Mouse (Mus musculus) G1E-ER4 (cell line): Measurements from ENCODE around the gene Fdxr. TPM values are rescaled to one million over a fixed set of nuclear protein-coding genes. Genes with fewer than 3 reads are reported as not detected.

ENCODE experiments used
- GATA1 ChIP-seq: IDR thresholded peaks from one replicate; pipeline ENCODE4 v1.8.0; 2012; ENCODE audit warnings: low read length, inconsistent platforms
- polyA plus RNA-seq: library from polyadenylated mRNA; stranded (reverse); fragments of >175 nt; gene quantifications from 2 replicates; pipeline ENCODE4 v1.2.3, GENCODE M21; 2012

Fdxr gene
- polyA plus RNA-seq, 1 experiment, result 49.9 TPM

DNA sequence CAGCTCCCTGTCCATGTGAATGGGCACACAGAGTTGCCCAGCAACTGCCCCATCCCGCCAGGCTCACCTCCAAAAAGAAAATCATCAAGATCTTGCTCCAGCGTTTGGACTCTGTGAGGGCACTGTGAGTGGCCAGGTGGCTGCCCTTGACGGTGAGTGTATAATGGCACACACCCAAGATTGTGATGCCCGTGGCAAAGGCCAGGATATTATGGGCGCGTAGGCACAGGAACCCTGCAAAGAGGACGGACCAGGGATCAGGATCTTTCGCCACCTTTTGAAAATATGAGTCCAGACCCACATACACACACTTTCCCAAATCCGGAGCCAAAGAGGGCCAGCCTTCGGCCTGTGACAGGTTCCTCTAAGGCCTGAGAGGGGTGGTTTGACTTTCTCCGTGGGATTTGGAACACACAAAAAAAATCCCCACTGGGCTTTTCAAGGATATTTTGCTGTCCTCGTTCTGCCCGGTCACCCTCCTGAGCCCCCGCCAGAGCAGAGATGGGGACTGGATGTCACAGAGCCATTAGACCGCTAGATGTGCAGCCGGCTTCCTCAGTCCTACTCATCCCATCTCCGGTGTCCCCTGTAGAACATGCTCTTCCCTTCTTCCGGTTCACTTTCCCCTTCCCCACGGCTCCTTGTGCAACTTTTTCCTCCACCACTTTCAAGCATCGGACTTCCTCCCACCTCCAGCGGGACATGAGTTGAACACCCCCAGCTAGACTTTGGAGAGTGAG is 19.8 kb upstream of the Fdxr start:
- TF ChIP-seq GATA1, result no peak

- TF ChIP-seq GATA1, result no peak
These were observed 19.1 kb upstream of the Fdxr start for GRCm38 (mm10) chr11:115295939-115296338.

DNA sequence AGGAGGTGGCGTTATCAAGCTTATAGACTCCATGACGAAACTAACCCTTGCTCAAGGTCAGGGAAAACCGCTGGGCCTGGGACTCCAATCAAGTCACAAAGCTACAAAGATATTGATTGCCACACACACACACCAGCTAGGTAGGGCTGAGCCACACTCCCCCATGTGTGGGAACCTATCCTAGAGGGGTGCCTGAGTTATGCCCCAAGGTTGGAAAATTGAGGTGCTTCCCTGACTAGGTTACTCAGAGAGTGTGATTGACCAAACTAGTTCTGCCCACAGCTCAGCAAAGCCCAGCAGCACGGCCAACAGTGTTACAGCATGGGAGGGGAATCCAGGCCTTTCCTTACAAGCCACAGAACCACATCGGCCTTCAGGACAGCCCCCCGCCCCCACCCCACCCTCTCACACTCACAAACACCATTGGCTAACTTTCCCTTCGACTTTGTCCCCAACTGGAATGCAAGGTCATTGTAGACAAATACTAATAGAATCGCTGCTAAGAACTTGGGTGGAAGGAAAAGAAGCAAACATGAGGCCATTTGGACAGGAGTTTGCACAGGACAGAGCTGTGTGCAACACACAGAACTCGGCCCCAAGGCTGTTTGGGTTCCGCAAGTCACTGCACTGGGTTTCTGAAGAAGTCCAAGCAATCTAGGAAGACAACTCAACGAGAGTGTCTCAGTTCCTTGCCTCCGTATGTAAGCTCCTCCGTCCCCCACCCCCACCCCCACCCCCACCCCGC is 16.0 kb upstream of the Fdxr start:
- TF ChIP-seq GATA1, result no peak

DNA sequence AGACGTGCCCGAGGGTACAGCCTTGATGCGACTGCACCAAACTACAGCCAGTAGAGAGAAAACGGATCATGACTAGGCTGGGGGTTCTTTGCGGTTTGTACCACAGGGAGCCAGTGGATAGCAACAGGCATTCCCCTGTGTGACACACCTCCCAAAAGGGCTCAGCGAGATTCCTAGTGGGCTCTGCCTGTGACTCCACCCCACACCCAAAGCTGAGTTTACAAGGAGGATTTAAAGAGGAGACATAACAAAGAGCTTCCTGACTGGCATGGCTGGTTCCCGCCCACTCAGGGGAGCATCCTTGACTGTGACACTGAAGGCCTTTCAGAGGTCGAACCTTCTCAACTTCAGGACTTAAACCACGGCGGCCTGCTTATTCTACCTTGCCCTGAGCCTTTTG is 14.7 kb upstream of the Fdxr start:
- TF ChIP-seq GATA1, result no peak

DNA sequence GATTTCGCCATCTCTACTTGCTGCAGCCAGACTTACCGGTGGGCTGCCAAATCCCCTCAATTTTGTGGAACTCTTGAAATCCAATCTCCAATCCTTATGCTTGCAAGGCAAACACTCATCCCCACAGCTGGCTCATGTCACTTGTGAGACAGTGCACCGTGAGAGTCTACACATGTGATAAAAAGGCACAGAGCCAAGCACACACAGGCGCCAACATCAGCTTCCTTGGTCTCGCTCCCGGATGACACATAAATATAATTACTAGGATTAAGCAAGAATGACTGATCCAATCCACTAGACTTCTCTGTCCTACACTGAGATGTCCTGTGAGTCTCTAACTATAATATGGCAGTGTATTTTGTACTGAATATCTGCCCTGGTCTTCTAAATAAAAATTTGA is 14.1 kb upstream of the Fdxr start:
- no peak for TF ChIP-seq GATA1

DNA sequence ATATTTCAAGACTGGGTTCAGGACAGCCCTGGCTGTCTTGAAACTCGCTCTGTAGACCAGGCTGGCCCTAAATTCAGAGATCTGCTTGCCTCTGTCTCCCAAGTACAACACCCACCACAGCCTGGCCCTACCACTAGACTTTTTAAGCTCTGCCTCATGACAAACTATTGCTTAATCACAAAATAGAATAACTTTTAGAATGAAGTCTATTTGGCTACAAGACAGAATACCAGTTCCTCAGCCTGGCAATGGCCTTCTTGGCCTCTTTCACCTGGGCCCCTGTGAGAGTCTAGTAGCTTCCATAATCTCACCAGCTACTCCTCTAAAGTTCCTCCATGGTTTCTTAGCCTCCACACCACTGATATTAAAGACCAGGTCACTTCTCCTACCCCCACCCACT is 13.5 kb upstream of the Fdxr start:
- no peak for TF ChIP-seq GATA1

DNA sequence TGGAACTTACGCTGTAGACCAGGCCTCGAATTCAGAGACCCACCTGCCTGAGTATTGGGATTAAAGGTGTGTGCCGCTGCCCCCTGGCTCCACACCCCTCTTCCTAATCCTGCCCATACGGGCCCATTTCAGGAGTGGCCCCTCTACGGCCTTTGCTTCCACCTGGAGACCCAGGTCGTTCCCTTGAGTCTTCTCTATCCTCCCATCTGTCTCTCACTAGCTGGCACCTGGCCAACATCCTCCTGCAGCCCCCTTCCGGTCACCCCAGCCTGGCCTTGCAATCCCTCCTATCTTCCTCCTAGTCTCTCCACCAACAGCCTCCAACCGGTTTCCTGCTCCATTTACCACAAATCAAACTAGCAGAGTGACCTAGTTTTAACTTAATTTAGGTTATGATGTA is 13.0 kb upstream of the Fdxr start:
- TF ChIP-seq GATA1, result no peak

DNA sequence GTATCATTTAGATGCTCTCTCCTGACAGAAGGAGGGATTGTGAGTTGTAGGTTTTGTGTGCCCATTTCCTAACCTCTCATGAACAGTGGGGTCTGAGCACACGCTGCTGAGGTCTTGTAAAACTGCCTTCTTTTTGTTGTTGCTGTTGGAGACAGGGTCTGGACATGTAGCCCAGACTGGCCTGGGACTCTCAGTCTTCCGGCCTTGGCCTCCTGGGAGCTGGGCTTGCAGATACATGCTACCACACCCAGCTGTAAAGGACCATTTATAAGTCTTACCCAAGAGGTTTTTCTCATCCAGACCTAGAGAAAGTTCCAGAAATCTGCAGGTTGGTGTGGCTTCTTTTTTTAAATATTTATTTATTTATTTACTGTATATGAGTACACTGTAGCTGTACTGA is 11.5 kb upstream of the Fdxr start:
- TF ChIP-seq GATA1, result no peak

DNA sequence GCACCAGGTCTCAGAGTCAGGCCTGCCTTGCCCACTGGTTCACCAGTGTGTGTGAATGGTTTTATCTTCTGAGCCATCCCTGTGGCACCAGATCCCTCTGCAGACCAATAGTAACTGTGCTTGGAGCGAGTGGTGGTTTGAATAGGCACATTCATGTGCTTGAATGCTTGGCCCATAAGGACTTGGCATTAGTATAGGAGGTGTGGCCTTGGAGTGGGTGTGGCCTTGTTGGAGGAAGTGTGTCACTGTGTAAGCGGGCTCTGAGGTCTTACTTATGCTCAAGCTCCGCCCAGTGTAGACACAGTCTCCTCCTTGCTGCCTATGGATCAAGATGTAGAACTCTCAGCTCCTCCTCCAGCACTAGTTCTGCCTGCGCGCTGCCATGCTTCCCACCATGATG is 10.5 kb upstream of the Fdxr start:
- TF ChIP-seq GATA1, result no peak

DNA sequence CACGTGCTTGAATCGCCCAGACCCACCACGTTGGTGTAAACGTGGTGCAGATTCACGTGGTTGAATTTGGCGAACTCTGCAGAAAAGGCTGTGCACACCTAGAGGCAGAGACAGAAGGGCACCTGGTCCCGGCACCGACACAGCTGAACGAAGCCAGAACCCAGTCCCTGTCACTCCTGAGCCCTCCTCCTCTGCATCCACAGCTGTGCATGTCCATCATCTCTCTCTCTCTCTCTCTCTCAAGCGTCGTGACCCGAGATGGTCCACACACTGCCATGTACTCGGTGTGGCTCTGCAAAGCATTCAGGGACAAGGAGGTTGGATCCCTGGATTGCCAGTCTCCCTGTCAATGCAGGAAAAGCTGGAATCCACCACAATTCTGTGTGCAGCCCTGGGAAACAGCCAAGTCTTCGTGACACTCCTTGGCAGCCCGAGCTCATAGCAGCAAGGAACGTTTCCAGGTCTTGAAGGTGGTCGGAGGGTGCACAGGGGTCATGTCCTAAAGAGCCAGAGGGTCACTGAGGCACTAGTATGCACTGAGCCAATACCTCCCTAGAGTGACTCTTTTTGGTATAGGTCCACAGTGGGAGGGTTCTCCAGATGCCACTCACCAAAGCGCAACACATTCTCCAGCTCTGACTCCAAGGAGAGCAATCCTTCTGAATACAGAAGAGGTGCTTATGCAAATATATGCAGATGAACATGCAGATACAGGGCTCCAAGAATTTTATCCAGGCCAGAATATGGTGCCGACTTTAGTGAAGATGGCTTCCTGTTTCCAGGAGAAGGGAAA is 9.5 kb upstream of the Fdxr start:
- no peak for TF ChIP-seq GATA1

GRCm38 (mm10) chr11:115285282-115285681 is 8.4 kb upstream of the Fdxr start:
- no peak for TF ChIP-seq GATA1

- no peak for TF ChIP-seq GATA1
These were observed 7.2 kb upstream of the Fdxr start for GRCm38 (mm10) chr11:115283891-115284620.

- TF ChIP-seq GATA1, result no peak
These were observed 6.6 kb upstream of the Fdxr start for GRCm38 (mm10) chr11:115283486-115283765.

DNA sequence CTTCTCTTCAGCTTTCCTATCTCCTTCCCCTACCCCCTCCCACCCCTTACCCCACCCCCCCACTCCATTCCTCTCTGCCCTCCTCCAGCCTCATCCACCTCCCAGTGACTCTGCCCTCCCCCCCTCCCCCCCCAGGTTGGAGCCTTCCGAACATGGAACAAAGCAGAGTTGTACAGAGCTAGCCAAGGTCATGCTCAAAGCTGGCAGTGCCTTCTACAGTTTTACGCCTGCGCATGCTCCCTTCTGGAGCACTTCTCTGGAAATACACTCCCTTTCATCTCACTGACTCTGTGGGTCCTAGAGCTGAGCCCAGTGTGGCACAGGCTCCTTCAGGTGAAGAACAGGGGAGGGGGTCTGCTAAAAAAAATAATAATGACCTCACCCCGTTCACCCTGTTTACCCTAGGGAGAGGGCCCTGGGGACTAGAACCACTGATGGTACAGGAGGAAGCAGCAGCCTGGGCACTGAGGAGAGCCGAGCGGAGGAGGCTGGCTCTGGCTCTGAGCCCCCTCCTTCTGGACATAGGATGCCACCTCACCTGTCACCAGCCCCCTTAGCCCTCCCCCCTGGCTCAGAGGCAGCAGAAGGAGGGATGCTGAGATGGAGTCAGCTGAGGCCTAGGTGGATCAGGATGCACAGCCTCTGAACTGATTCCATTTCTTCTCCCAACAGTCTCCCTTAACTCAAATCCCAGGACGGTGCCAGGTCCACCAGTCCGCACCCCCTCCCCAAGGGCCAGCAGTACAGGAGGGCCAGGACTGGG is 6.1 kb upstream of the Fdxr start:
- TF ChIP-seq GATA1, result no peak

DNA sequence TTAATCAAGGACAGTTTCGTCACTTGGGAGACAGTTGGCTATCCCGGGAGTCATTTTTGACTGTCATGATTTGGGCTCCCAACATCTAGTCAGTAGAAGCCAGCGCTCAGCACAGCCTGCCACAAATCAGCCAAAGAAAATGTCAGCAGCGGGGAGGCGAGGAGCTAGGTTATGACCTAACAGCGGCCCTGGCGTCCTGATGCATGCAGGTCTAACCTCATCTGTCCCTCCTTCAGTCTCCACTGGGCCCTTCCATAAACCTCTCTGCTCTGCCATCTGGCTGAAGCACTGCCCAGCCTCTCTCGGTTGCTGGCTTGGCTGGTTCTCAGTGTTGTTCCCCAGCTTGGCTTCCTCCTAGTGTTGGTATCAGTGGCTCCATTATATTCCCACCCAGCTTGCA is 5.4 kb upstream of the Fdxr start:
- TF ChIP-seq GATA1, result no peak
